Mouse (Mus musculus) spleen, adult 2 months (tissue): ENCODE measurements at regions not wholly inside any gene's neighbourhood (a gene's known extent, or its start where the extent isn't known, plus 50 kb on each side); places are given as distances from the start of the nearest gene placed in this dataset.
A peak's percentile ranks its signal among the peaks of the same experiment; 100 is the strongest.

Experiments used
- DNase-seq, 2 experiments: peaks; one replicate each; pipeline versions ENCODE4 v3.0.0 to v3.0.0-alpha.2; 2012 to 2021; ENCODE audit warnings: low spot score in 2 of 2, low read depth in 1 of 2
- H3K27ac ChIP-seq: fragments of 200-500 bp; 2 replicates; pipeline ENCODE4 v1.5.1; 2012; ENCODE audit warnings: low read length, inconsistent platforms; ENCODE audit not compliant: insufficient read depth
- H3K27me3 ChIP-seq: fragments of 200-500 bp; 2 replicates; pipeline ENCODE4 v1.6.1; 2012; ENCODE audit warnings: mild to moderate bottlenecking, moderate library complexity, low read length, inconsistent platforms; ENCODE audit not compliant: control insufficient read depth, insufficient read depth
- H3K36me3 ChIP-seq: fragments of 200-500 bp; 2 replicates; pipeline ENCODE4 v1.6.1; 2012; ENCODE audit warnings: mild to moderate bottlenecking, low read length, inconsistent platforms; ENCODE audit not compliant: control insufficient read depth, insufficient read depth
- H3K4me1 ChIP-seq: fragments of 200-500 bp; 2 replicates; pipeline ENCODE4 v1.6.1; 2011; ENCODE audit warnings: inconsistent platforms; ENCODE audit not compliant: control insufficient read depth, insufficient read depth, insufficient read length
- H3K4me3 ChIP-seq: fragments of 200-500 bp; 2 replicates; pipeline ENCODE4 v1.5.1; 2011; ENCODE audit warnings: mild to moderate bottlenecking, inconsistent platforms; ENCODE audit not compliant: insufficient read depth, insufficient read length; ENCODE audit errors: extremely low read depth
- CTCF ChIP-seq: fragments of 200-500 bp; IDR thresholded peaks from 2 replicates; pipeline ENCODE4 v1.5.1; 2011; ENCODE audit warnings: mild to moderate bottlenecking, inconsistent platforms; ENCODE audit not compliant: insufficient read depth, insufficient read length, insufficient replicate concordance; ENCODE audit errors: extremely low read depth
- POLR2A ChIP-seq: fragments of 200-500 bp; IDR thresholded peaks from 2 replicates; pipeline ENCODE4 v1.6.1; 2011; ENCODE audit warnings: low read depth, low read length, inconsistent platforms
- WGBS: fragments of 180-500 bp; shearing (Covaris S2); methylation state at CpG from one replicate; pipeline ENCODE4 v1.1.7; 2018; 5-methylcytosine and 5-hydroxymethylcytosine counted together

GRCm38 (mm10) chr9:115656538-115656937 lies 252.7 kb upstream of the Gadl1 start:
- Histone ChIP-seq H3K27me3 (no peaks in the 10 kb centered on the region), H3K4me3 (no peak overlapping the region), H3K4me1 (peaks cover 4% of the 10 kb centered on the region; the same call in 1 of the 2 replicates), H3K27ac (no peak overlapping the region), H3K36me3 (no peaks in the 10 kb centered on the region)
- TF ChIP-seq POLR2A (no peak), CTCF (no peak)
- WGBS: 74% methylated on average over 2 of the region's 2 CpGs
- no peak for DNase-seq

DNA sequence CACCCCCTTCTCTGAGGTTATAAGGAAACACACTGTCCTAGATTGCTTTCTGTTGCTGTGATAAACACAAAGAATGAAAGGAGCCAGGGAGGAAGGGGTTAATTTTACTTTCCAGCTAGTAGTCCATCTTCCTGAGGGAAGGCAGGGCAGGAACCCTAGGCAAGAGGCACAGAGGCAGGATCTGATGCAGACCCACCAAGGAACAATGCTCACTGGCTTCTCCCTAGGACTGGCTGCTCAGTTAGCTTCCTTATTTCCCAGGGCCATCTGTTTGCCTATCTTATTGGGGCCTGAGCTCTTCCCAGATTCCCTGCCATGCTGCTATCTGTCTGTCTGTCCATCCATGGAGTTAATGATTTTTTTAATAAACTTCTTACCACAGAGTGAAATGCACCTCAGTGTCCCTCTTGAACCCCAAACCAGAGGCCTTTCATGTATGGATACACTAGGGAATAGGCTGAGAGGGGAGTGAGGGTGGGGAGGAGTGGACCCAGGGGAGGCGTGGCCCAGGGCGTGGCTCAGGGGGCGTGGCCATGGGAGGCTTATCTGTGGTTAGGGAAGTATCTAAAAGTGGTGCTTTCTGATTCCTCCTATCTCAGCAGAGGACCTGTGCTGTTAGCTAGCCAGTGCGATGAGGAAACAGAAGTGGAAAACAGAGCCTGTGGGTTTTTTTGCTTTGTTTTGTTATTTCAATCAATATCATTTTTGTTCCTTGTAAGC lies 252.1 kb upstream of the Gadl1 start:
- 5% methylated on average over 4 of the region's 4 CpGs for WGBS
- Histone ChIP-seq H3K4me3 (no peak overlapping the region), H3K27me3 (no peaks in the 10 kb centered on the region), H3K27ac (no peak overlapping the region), H3K4me1 (peaks cover 4% of the 10 kb centered on the region; the same call in 1 of the 2 replicates), H3K36me3 (no peaks in the 10 kb centered on the region)
- peak; percentile 8 to 15 for DNase-seq
- no peak for TF ChIP-seq POLR2A
- TF ChIP-seq CTCF: no peak

DNA sequence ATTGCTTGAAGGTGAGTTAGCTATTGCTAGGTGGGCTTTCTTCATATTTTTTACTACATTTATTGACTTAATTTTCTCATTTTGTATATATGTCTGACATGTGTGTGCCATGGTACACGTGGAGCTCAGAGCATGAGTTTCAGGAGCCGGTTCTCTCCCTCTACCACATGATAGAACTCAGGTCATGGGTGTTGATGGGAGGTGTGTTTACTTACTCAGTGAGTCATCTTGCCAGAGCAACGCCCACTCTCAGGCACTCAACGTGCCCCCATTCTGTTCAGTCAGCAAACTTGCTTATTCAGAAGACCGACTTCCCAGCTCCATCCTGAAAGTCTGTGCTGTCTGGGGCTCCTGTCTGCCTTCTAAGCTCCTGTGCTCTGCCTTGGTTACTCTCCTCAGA lies 250.8 kb upstream of the Gadl1 start:
- H3K4me1 ChIP-seq: peaks cover 4% of the 10 kb centered on the region; the same call in 1 of the 2 replicates
- H3K27ac ChIP-seq: no peak overlapping the region
- no peaks in the 10 kb centered on the region for H3K27me3 ChIP-seq
- TF ChIP-seq CTCF (no peak), POLR2A (no peak)
- DNase-seq: no peak
- 90% methylated on average over 5 of the region's 5 CpGs for WGBS
- no peak overlapping the region for H3K4me3 ChIP-seq
- no peaks in the 10 kb centered on the region for H3K36me3 ChIP-seq

DNA sequence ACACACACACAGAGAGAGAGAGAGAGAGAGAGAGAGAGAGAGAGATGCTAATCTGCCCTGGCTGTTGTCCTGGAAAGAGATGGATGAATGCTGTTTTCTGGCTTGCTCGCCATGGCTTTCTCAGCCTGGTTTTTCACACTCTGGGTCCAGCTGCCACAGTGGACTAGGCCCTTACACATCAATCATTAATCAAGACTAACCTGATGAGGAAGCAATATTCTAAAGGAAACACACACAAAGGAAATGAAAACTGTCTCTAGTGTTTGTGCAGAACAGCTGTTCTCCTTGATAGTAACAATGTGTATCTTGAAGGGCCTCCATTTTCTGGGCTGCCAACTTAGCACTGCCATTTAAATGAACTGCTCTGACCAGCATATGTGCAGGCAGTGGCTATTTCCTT lies 248.9 kb upstream of the Gadl1 start:
- TF ChIP-seq CTCF: no peak
- TF ChIP-seq POLR2A: no peak
- 92% methylated on average over 1 of the region's 1 CpGs for WGBS
- no peaks in the 10 kb centered on the region for H3K4me1 ChIP-seq
- H3K27ac ChIP-seq: no peak overlapping the region
- no peaks in the 10 kb centered on the region for H3K36me3 ChIP-seq
- no peaks in the 10 kb centered on the region for H3K27me3 ChIP-seq
- DNase-seq: no peak
- H3K4me3 ChIP-seq: no peak overlapping the region

- Histone ChIP-seq H3K27me3 (no peaks in the 10 kb centered on the region), H3K36me3 (no peaks in the 10 kb centered on the region), H3K4me3 (no peak overlapping the region), H3K27ac (no peak overlapping the region), H3K4me1 (no peaks in the 10 kb centered on the region)
- no peak for TF ChIP-seq POLR2A
- no peak for TF ChIP-seq CTCF
- DNase-seq: no peak
- 87% methylated on average over 5 of the region's 5 CpGs for WGBS
Measured at GRCm38 (mm10) chr9:115661834-115662425, 247.3 kb upstream of the Gadl1 start.

GRCm38 (mm10) chr9:115665337-115666004 lies 243.8 kb upstream of the Gadl1 start:
- Histone ChIP-seq H3K36me3 (no peaks in the 10 kb centered on the region), H3K27ac (no peak overlapping the region), H3K4me3 (no peak overlapping the region), H3K4me1 (no peaks in the 10 kb centered on the region), H3K27me3 (no peaks in the 10 kb centered on the region)
- TF ChIP-seq CTCF (no peak), POLR2A (no peak)
- no peak for DNase-seq
- 73% methylated on average over 5 of the region's 5 CpGs for WGBS

DNA sequence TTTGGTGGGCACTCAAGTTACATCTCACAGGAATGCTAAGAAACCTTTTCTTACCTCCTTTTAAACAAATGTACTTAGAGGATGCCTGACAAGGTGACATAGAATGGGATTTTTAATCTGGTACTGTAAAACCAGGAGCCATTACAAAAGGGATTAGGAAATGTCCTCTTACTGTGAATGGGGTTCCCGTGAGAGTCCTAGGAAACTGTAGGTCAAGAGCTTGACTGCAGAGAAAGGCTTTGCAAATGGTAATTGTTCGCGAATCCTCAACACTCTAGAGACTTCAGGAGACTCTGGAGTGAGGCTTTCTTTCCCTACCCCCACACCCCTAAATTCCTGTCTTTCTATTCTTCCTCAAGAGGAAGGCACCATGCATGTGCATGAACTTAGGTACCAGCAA lies 242.7 kb upstream of the Gadl1 start:
- H3K36me3 ChIP-seq: no peaks in the 10 kb centered on the region
- H3K4me1 ChIP-seq: no peaks in the 10 kb centered on the region
- 93% methylated on average over 3 of the region's 3 CpGs for WGBS
- H3K4me3 ChIP-seq: no peak overlapping the region
- no peak for TF ChIP-seq CTCF
- TF ChIP-seq POLR2A: no peak
- no peak overlapping the region for H3K27ac ChIP-seq
- no peak for DNase-seq
- no peaks in the 10 kb centered on the region for H3K27me3 ChIP-seq
